Mouse (Mus musculus) stomach, embryonic 15.5 days (tissue): Measurements from ENCODE around the gene Mpzl3. TPM values are rescaled to one million over a fixed set of nuclear protein-coding genes. Genes with fewer than 3 reads are reported as not detected.
"Not testable (repeated sequence)": the region's sequence is repeated elsewhere in the genome, so short reads cannot be mapped to it uniquely, and the experiment has no call there.

Experiments used
- ATAC-seq: fragments of 200-750 bp; cut with Nextera tagmentation; 2 replicates; pipeline ENCODE4 v1.8.0; 2017; ENCODE audit warnings: low read depth, moderate number of reproducible peaks, moderate TSS enrichment; ENCODE audit not compliant: insufficient read depth, low FRiP score
- H3K27ac ChIP-seq: fragments of 300-500 bp; sonication (generic); 2 replicates; pipeline ENCODE4 v1.5.1; 2015; ENCODE audit warnings: mild to moderate bottlenecking, inconsistent platforms
- H3K27me3 ChIP-seq: fragments of 300-500 bp; sonication (generic); replicated peaks from 2 replicates; pipeline ENCODE4 v1.6.1; 2015; ENCODE audit warnings: inconsistent platforms
- H3K36me3 ChIP-seq: fragments of 300-500 bp; sonication (generic); 2 replicates; pipeline ENCODE4 v1.6.1; 2015; ENCODE audit warnings: inconsistent platforms
- H3K4me1 ChIP-seq: fragments of 300-500 bp; sonication (generic); 2 replicates; pipeline ENCODE4 v1.6.1; 2015; ENCODE audit warnings: inconsistent platforms
- H3K4me2 ChIP-seq: fragments of 300-500 bp; sonication (generic); 2 replicates; pipeline ENCODE4 v1.6.1; 2015; ENCODE audit warnings: mild to moderate bottlenecking, inconsistent platforms
- H3K4me3 ChIP-seq: fragments of 300-500 bp; sonication (generic); replicated peaks from 2 replicates; pipeline ENCODE4 v1.5.1; 2015; ENCODE audit warnings: inconsistent platforms
- H3K9ac ChIP-seq: fragments of 300-500 bp; sonication (generic); 2 replicates; pipeline ENCODE4 v1.6.1; 2015; ENCODE audit warnings: inconsistent platforms
- H3K9me3 ChIP-seq: fragments of 300-500 bp; sonication (generic); 2 replicates; pipeline ENCODE4 v1.6.1; 2016; ENCODE audit warnings: inconsistent platforms
- WGBS: fragments of 180-500 bp; shearing (Covaris S2); methylation state at CpG from one replicate; pipeline ENCODE4 v1.1.7; 2015; 5-methylcytosine and 5-hydroxymethylcytosine counted together
- polyA plus RNA-seq: library from polyadenylated mRNA; unstranded; fragments of >200 nt; fragmentation: Nextera tagmentation; extraction: Ambion mirVana; gene quantifications from 2 replicates; pipeline ENCODE4 v1.2.1, GENCODE M21; 2015

Mpzl3 gene
- polyA plus RNA-seq, 1 experiment from 2014 or later: 7.8 TPM

GRCm38 (mm10) chr9:45027376-45027775 is 27.6 kb upstream of the Mpzl3 start:
- ATAC-seq: no peak
- no peaks in the 10 kb centered on the region for H3K4me1 ChIP-seq
- no peaks in the 10 kb centered on the region for H3K36me3 ChIP-seq
- no peaks in the 10 kb centered on the region for H3K9me3 ChIP-seq
- no peak overlapping the region for H3K4me3 ChIP-seq
- 0 out of 2 replicates have a peak, but pooled peaks cover 6% of the 10 kb centered on the region for H3K27me3 ChIP-seq
- H3K9ac ChIP-seq: no peak overlapping the region
- no peak overlapping the region for H3K27ac ChIP-seq
- no peak overlapping the region for H3K4me2 ChIP-seq
- 62% methylated on average over 8 of the region's 8 CpGs for WGBS

DNA sequence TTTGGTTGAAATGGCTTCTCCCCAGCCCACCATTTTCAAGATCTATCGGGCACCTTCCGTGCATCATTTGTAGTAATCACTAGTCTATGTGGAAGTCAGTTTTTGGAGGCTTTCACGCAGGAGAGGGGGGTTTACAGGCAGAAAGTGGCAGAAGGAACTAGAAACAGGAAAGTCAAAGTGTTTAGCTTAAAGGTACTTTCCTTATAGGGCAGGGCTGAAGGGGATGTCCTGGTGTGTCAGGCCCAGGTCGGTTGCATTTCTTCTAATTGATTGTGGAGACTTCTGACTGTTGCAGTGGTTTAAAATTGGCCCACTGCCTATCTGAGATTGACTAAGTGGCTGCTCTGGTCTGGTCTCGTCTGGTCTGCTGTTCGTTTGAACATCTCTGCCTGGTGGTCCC is 24.6 kb upstream of the Mpzl3 start:
- no peak overlapping the region for H3K4me2 ChIP-seq
- H3K36me3 ChIP-seq: no peaks in the 10 kb centered on the region
- 62% methylated on average over 6 of the region's 6 CpGs for WGBS
- H3K9me3 ChIP-seq: no peaks in the 10 kb centered on the region
- no peak overlapping the region for H3K9ac ChIP-seq
- H3K4me1 ChIP-seq: no peaks in the 10 kb centered on the region
- H3K27me3 ChIP-seq: 0 out of 2 replicates have a peak, but pooled peaks cover 6% of the 10 kb centered on the region
- no peak overlapping the region for H3K27ac ChIP-seq
- ATAC-seq: no peak
- H3K4me3 ChIP-seq: no peak overlapping the region

DNA sequence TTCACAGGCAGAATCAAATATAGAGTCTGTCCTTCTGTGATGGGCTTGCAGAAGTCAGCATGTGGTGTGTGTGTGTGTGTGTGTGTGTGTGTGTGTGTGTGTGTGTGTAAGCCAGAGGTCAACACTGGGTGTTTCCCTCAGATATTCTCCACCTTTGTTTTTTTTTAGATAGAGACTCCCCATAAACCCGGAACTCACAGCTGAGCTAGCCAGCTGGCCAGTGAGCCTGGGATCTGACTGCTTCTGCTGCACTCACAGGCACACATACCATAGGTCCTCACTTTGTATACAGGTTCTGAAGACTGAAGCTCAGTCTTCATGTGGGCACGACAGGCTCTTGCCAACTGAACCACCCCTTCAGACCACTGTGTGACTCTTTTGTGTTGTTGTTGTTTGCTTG is 22.7 kb upstream of the Mpzl3 start:
- ATAC-seq: no peak
- Histone ChIP-seq H3K9me3 (no peaks in the 10 kb centered on the region), H3K36me3 (no peaks in the 10 kb centered on the region), H3K4me1 (no peaks in the 10 kb centered on the region), H3K9ac (no peak overlapping the region), H3K4me2 (no peak overlapping the region), H3K27ac (no peak overlapping the region), H3K27me3 (0 out of 2 replicates have a peak, but pooled peaks cover 6% of the 10 kb centered on the region), H3K4me3 (no peak overlapping the region)
- 53% methylated on average over 2 of the region's 2 CpGs for WGBS

- Histone ChIP-seq H3K27me3 (no peaks in the 10 kb centered on the region), H3K4me2 (no peak overlapping the region), H3K36me3 (no peaks in the 10 kb centered on the region), H3K9me3 (no peaks in the 10 kb centered on the region), H3K4me1 (no peaks in the 10 kb centered on the region), H3K27ac (no peak overlapping the region), H3K4me3 (no peak overlapping the region), H3K9ac (no peak overlapping the region)
- no peak for ATAC-seq
- 81% methylated on average over 3 of the region's 3 CpGs for WGBS
These were observed 20.5 kb upstream of the Mpzl3 start for GRCm38 (mm10) chr9:45034526-45034925.

DNA sequence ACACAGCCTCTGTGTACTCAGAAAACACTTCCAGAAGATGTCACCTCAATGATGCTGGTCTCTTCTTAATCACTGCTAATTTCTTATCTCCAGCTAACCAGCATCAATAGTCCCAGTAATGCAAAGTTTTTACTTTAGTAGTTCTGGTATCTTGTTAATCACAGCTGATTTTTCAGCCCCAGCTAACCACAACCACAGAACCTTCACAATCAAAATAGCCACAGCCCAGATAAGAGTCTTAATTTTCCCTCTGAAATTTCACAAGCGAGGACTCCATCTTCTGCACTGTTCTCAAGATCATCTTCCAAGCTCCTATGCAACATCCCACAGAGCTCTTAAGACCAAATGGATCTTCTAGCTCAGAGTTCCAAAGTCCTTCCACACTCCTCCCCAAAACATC is 17.2 kb upstream of the Mpzl3 start:
- not testable (repeated sequence) for ATAC-seq, H3K4me1 ChIP-seq, H3K36me3 ChIP-seq, H3K4me3 ChIP-seq, H3K9ac ChIP-seq, H3K4me2 ChIP-seq, H3K9me3 ChIP-seq, H3K27ac ChIP-seq
- 76% methylated on average over 1 of the region's 1 CpGs for WGBS
- peaks cover 15% of the 10 kb centered on the region for H3K27me3 ChIP-seq

GRCm38 (mm10) chr9:45039499-45039898 is 15.5 kb upstream of the Mpzl3 start, which contains the start of gene Mpzl2:
Mpzl2 (plus strand) TSS chr9:45039799.
- H3K9ac ChIP-seq: no peak within 1 kb of the TSS
- H3K36me3 ChIP-seq: no peaks in the 10 kb centered on the region
- no peak within 1 kb of the TSS for H3K4me3 ChIP-seq
- no peak for ATAC-seq
- H3K27ac ChIP-seq: peak within 1 kb of the TSS; percentile 40
- 52% methylated on average over 5 of the region's 5 CpGs for WGBS
- H3K27me3 ChIP-seq: peaks cover 23% of the 10 kb centered on the region
- H3K4me1 ChIP-seq: peaks cover 9% of the 10 kb centered on the region; the same call in 1 of the 2 replicates
- H3K4me2 ChIP-seq: peak within 1 kb of the TSS; percentile 42
- H3K9me3 ChIP-seq: no peaks in the 10 kb centered on the region

- WGBS: 18% methylated on average over 14 of the region's 14 CpGs
- peaks cover 23% of the 10 kb centered on the region for H3K27me3 ChIP-seq
- no peaks in the 10 kb centered on the region for H3K9me3 ChIP-seq
- ATAC-seq: no peak
- peaks cover 9% of the 10 kb centered on the region; the same call in 1 of the 2 replicates for H3K4me1 ChIP-seq
- peak overlapping the region; percentile 40 for H3K27ac ChIP-seq
- no peak overlapping the region for H3K4me3 ChIP-seq
- H3K36me3 ChIP-seq: no peaks in the 10 kb centered on the region
- H3K4me2 ChIP-seq: peak overlapping the region; percentile 42
- no peak overlapping the region for H3K9ac ChIP-seq
These were observed 14.7 kb upstream of the Mpzl3 start for GRCm38 (mm10) chr9:45040066-45040845.

- no peaks in the 10 kb centered on the region for H3K9me3 ChIP-seq
- WGBS: 26% methylated on average over 17 of the region's 17 CpGs
- peak overlapping the region; percentile 89 for H3K27ac ChIP-seq
- peak overlapping the region; percentile 42 for H3K4me2 ChIP-seq
- peaks cover 23% of the 10 kb centered on the region for H3K27me3 ChIP-seq
- H3K9ac ChIP-seq: no peak overlapping the region
- ATAC-seq: peak; percentile 41; the same call in 1 of the 2 replicates
- H3K4me1 ChIP-seq: peaks cover 9% of the 10 kb centered on the region; the same call in 1 of the 2 replicates
- no peaks in the 10 kb centered on the region for H3K36me3 ChIP-seq
- no peak overlapping the region for H3K4me3 ChIP-seq
These were observed 13.7 kb upstream of the Mpzl3 start for GRCm38 (mm10) chr9:45041131-45041838.

GRCm38 (mm10) chr9:45042056-45042720 is 12.8 kb upstream of the Mpzl3 start:
- WGBS: under 1% methylated on average over 20 of the region's 20 CpGs

DNA sequence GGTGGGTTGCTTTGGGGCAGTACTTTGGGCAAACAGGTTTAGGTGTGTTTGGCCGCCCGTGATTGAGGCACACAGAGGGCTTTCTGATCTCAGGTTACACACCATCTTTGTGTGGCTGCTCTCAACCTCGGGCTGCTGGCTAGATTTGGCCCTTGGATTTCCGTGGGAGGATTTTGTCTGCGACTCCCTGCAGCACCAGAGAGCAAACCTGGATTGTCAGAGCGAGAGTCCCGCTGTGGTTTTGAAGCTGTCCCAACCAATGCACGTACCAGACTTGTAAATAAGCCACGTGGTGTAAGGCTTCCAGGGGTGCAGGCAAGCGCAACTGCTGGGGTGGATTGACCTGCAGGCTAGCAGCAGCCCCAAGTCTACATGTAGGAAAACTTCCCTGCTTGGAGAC is 12.0 kb upstream of the Mpzl3 start:
- Histone ChIP-seq H3K27ac (peak overlapping the region; percentile 89), H3K27me3 (peaks cover 23% of the 10 kb centered on the region), H3K4me1 (peaks cover 9% of the 10 kb centered on the region; the same call in 1 of the 2 replicates), H3K9ac (peak overlapping the region; percentile 29; the same call in 1 of the 2 replicates), H3K4me2 (peak overlapping the region; percentile 56), H3K9me3 (no peaks in the 10 kb centered on the region), H3K4me3 (peak overlapping the region; percentile 41), H3K36me3 (no peaks in the 10 kb centered on the region)
- ATAC-seq: no peak
- WGBS: 1% methylated on average over 10 of the region's 10 CpGs

More at GRCm38 (mm10) chr9:45042056-45042720, 12.8 kb upstream of the Mpzl3 start:
- Histone ChIP-seq H3K9ac (peak overlapping the region; percentile 29; the same call in 1 of the 2 replicates), H3K9me3 (no peaks in the 10 kb centered on the region), H3K4me2 (peak overlapping the region; percentile 56), H3K36me3 (no peaks in the 10 kb centered on the region), H3K4me1 (peaks cover 9% of the 10 kb centered on the region; the same call in 1 of the 2 replicates), H3K4me3 (peak overlapping the region; percentile 41), H3K27ac (peak overlapping the region; percentile 89), H3K27me3 (peaks cover 23% of the 10 kb centered on the region)
- peak; percentile 96 for ATAC-seq

DNA sequence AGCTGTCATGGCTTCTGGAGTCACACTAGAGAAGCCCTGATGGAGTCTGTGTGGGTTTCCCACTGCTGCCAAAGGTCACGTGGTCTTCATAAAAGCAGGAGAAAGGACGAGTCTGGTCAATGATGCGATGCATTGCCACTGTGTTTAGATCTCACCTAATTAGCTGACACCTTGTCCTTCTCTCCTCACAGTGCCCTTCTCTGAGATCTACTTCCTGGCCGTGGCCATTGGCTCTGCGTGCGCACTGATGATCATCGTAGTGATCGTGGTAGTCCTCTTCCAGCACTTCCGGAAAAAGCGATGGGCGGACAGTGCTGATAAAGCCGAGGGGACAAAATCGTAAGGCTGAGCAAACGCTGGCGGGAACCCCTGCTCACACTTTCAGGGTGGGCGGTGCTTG is 8.0 kb upstream of the Mpzl3 start:
- no peak overlapping the region for H3K4me3 ChIP-seq
- no peaks in the 10 kb centered on the region for H3K9me3 ChIP-seq
- no peaks in the 10 kb centered on the region for H3K4me1 ChIP-seq
- H3K4me2 ChIP-seq: no peak overlapping the region
- H3K36me3 ChIP-seq: no peaks in the 10 kb centered on the region
- H3K27me3 ChIP-seq: peaks cover 12% of the 10 kb centered on the region
- H3K9ac ChIP-seq: no peak overlapping the region
- H3K27ac ChIP-seq: no peak overlapping the region
- WGBS: 83% methylated on average over 16 of the region's 16 CpGs
- no peak for ATAC-seq
